Mouse (Mus musculus): Measurements from ENCODE around the gene Nek6.

- TF ChIP-seq CTCF (conservative IDR thresholded peaks at IDR 0.05; ENCODE audit: low read length) (no peak), NANOG (IDR thresholded peaks at IDR 0.05; ENCODE audit: borderline replicate concordance, low read length) (no peak), POU5F1 (IDR thresholded peaks at IDR 0.05; ENCODE audit: borderline replicate concordance, low read length) (no peak)
Measured at GRCm38 (mm10) chr2:38484556-38484955, 26.9 kb upstream of the Nek6 start.
